Mouse (Mus musculus) c-Kit-negative CD71-positive TER-119-positive erythroid progenitor cells, embryonic 14.5 days (primary cell): Measurements from ENCODE around the gene Grin2b.
"Not testable (repeated sequence)": the region's sequence is repeated elsewhere in the genome, so short reads cannot be mapped to it uniquely, and the experiment has no call there.

ENCODE experiments used
- DNase-seq: peaks from one replicate; pipeline ENCODE4 v3.0.0-alpha.2; 2013; ENCODE audit warnings: low read depth, low spot score

Gene Grin2b

DNA sequence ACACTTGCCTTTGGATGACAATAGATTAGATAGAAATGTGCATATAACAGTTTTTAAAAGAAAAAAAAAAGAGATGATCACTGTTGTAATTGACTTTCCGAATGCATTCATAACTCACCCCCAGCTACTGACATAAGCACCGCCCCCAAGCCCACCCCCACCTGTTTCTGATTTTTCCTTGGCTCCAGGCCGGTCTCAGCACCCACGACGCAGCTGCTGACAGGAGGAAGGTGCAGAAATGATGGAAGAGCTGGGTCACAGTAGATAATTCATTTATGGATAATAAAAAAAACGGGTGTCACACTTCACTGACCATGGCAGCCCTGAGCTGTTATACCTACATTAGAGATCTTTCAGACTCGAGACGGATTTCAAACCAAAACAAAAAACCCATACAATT is 373.4 kb downstream of the Grin2b start:
- DNase-seq: no peak

GRCm38 (mm10) chr6:135798202-135798992 is 374.9 kb downstream of the Grin2b start:
- no peak for DNase-seq

DNA sequence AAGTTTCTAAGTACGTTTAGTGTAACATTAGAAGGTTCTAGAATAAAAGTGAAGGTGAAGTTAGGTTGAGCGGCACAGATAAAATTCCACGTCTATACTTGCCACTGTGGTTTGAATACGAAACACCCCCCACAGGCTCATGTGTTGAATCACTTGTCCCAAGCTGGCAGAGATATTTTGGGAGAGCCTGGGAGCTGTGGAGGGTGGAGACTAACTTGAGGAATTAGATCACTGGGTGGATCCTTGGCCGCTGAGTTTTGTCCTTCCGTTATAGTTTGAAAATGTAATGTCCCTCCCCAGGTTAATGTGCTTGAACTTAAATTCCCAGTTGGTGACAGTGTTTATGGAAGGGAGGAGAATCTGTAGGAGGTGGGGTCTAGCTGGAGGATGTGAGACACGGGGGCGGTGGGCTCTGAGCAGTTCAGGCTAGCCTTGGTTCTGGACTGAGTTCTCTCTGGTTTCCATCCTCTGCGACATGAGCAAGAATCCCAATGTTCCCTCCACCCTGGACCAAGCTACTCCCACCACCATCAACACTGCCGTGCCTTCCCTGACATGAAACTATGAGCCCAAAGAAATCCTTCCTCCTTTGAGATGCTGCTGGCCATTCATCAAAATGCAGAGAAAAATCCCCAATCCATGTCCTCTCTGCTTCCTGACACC is 375.8 kb downstream of the Grin2b start:
- no peak for DNase-seq

DNA sequence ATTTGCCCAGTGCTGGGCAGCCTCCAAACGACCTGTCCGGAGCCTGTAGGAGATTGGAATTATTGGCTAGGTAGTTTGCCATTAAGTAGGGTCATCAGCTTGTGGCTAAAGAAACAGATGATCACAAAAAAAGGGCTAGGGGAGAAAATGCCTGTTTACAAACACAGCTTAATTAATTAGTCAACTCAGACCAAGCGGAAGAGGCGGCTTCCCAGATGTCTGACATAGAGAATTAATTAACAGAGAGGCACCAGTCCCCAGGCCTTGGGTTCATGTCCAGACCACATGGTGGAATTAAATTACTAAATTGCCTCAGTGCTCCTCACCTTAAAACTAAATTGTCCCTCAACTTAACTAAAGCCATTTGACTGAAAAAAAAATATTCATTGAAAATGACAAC is 376.4 kb downstream of the Grin2b start:
- no peak for DNase-seq

DNA sequence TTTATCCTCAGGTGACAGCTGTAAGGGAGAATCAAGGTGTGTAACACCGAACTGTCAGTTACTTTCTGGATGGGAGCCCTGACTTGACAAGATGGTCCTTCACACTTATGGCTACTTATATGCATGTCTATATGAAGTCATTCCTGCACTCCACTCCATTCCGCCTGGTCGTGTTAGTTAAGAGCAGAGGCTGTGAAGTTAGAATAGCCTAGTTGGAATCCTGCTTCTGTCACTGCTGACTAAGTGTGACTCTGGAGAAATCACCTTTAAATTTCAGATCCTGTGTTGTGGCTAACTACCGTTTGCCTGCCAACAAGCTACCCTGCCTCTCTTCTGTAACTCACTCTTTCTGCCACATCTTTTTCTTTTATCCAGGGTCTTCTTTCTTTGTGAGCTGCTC is 381.9 kb downstream of the Grin2b start:
- no peak for DNase-seq

DNA sequence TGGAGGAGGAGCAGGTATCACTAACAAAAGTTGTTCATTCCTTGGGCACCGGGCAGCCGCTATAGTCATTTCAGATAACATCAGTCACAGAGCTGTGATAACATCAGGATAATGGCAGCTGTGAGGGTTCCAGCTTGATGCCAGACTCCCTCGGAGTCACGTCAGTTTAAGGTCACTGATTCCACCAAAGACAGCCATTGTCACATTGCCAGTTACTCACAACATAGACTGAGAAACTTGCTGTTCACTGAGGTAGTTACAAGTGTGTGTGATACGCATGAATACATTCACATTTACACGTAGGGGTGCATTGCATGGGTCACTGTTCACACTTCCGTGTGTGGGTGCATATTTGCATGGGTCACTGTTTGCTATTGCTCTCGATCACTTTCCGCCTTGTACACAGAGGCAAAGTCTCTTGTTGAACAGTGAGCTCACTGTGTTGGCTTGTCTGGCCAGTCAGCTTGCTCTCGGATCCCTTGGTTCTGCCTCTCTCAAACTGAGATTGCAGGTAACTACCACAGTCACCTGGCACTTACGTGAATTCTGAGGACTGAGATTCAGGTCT is 383.6 kb downstream of the Grin2b start:
- DNase-seq: no peak

DNA sequence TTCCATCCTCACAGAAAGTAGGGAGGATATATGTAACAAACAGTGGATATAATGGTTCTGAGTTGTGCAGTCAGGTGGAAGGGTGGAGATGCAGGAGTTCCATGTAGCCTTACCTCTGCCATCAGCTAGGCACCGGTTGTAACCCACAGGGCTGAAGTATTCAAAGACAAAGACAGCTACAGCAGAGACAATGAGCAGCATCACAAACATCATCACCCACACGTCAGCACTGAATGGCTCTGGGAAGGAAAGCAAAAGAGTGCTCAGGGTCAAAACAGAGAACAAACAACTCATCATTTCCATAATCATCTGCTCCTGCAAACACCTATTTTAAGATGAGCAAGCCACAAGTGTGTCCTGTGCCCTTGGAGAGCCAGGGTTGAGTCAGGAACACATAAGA is 398.6 kb downstream of the Grin2b start:
- DNase-seq: no peak

DNA sequence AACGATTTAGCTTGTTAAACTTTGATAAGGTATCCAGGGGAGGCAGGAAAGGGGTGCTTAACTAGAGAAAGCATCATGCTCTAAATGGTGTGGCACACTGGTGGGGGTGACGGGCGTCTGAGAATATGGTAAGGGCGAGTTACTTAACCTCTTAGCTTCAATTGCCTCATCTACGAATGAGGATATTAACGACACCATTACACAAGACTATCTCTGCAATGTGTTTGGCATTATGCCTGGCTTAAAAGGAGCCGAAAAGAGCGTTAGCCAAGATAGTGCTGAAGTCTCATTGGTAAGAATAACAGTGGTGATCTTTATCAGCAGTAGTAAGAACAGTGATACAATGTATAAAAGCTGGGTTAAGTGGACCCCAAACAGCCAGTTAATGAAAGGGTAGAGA is 405.7 kb downstream of the Grin2b start:
- DNase-seq: no peak

- DNase-seq: no peak
These were observed 414.6 kb downstream of the Grin2b start for GRCm38 (mm10) chr6:135758735-135759134.

GRCm38 (mm10) chr6:135756075-135756474 is 417.2 kb downstream of the Grin2b start:
- DNase-seq: no peak

GRCm38 (mm10) chr6:135748412-135749076 is 424.8 kb downstream of the Grin2b start:
- DNase-seq: no peak

DNA sequence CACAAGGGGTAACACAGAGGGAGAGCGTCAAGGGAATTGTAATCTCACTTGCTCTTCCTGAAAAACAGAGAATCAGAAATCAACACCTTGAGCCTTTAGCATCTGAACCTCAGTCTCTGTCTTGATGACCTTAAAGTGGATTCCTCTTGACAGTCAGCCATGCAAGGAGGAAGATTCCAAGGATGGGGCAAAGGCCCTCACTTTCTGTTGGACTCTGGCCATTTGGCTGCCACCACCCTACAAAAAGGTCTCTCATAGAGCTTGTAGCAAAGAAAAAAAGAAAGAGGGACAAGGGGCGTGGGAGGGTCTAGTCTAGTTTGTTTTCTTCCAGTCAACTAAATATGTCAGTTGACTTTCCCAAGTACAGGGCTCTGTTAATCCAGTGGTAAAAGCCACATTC is 427.7 kb downstream of the Grin2b start:
- DNase-seq: no peak

GRCm38 (mm10) chr6:135734227-135734732 is 439.0 kb downstream of the Grin2b start:
- DNase-seq: no peak

DNA sequence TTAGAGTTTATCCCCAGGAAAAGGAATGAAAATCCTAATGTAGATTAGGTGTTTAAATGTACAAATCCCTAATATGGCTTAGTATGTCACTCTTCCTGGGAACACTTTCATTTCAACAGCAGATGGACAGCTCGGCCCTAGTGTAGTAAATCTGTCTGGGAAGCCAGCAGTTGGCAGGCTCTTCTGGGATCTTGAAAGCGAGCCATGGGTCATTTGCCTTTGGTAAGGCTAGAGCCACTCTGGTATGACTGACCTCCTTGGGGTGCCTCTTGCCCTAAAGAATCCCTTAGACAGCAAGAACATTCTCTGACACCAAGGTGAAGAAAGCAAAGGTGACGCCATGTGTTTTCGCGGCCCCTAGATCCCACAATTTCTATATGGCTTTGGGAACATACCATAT is 446.2 kb downstream of the Grin2b start:
- DNase-seq: no peak

DNA sequence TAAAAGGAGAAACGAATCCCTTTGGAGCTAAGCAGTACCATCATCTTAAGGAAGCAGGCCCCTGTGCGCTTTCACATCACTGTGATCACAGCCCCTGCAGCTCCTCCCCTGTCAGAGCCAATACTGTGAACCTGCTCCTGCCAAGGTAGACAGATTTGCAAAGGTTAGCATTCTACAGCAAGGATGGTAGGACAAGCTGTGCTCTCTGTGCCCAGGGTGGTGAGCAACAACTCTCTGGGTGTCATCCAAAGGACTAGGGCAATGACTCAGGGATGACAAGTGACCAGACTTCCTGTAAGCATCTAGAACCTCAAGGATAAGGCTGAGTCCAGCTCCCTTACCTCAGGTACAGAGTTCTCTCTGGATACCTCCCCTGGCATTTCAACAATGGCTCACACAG is 451.6 kb downstream of the Grin2b start:
- no peak for DNase-seq

GRCm38 (mm10) chr6:135714906-135715305 is 458.4 kb downstream of the Grin2b start:
- no peak for DNase-seq

DNA sequence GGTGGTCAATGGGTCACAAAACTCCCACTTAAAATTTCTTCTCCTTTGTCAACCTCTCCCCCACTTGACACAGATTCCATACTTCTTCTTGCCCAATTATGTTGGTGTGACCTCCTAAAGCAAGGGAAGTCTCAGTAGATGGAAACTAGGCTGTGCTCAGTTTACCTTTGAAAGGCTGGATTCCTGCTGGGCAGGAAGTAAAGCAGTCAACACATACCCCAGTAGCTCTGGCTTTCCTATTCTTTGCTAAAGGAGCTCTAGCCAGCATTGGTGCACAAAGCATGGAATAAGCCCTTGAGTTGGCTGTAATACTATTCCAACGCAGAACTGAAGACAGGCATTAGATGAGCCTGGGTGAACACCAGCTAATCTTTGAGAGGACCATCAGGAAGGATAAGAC is 459.1 kb downstream of the Grin2b start:
- no peak for DNase-seq

- no peak for DNase-seq
These were observed 459.6 kb downstream of the Grin2b start for GRCm38 (mm10) chr6:135713716-135714115.

- DNase-seq: not testable (repeated sequence)
These were observed 466.3 kb downstream of the Grin2b start for GRCm38 (mm10) chr6:135706850-135707522.

- no peak for DNase-seq
These were observed 469.7 kb downstream of the Grin2b start for GRCm38 (mm10) chr6:135703655-135704054.

DNA sequence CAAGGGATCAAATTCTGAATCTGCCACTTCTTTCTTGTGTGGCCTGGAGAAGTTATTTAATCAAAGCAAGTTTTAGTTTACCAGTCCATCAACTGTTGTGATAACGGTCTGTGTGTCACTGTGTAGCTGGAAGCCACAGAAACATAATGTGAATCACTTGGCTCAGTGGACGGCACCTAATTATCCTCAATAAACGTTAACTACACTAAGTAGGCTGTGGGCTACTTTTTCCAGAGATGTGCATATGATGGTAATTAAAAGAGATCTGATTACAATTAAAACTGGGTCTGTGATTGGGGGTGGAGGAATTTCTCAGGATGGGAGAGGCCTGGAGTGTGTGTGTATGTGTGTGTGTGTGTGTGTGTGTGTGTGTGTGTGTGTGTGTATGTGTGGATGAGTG is 471.9 kb downstream of the Grin2b start:
- no peak for DNase-seq
